Mouse (Mus musculus) hindbrain, embryonic 10.5 days (tissue): ENCODE measurements around the gene Il31ra. TPM values are rescaled to one million over a fixed set of nuclear protein-coding genes. Genes with fewer than 3 reads are reported as not detected.
"Not testable (repeated sequence)": the region's sequence is repeated elsewhere in the genome, so short reads cannot be mapped to it uniquely, and the experiment has no call there.

Experiments
- DNase-seq: peaks from one replicate; pipeline ENCODE4 v3.0.0-alpha.2; 2017; ENCODE audit warnings: low spot score
- H3K27ac ChIP-seq: fragments of 300-500 bp; sonication (generic); 2 replicates; pipeline ENCODE4 v1.5.1; 2016; ENCODE audit warnings: mild to moderate bottlenecking, moderate library complexity
- H3K27me3 ChIP-seq: fragments of 300-500 bp; sonication (generic); 2 replicates; pipeline ENCODE4 v1.6.1; 2016; ENCODE audit warnings: mild to moderate bottlenecking; ENCODE audit not compliant: poor library complexity, insufficient read depth, severe bottlenecking
- H3K36me3 ChIP-seq: fragments of 300-500 bp; sonication (generic); 2 replicates; pipeline ENCODE4 v1.6.1; 2016; ENCODE audit warnings: mild to moderate bottlenecking, moderate library complexity
- H3K4me1 ChIP-seq: fragments of 300-500 bp; sonication (generic); replicated peaks from 2 replicates; pipeline ENCODE4 v1.6.1; 2016; ENCODE audit warnings: mild to moderate bottlenecking
- H3K4me3 ChIP-seq: fragments of 300-500 bp; sonication (generic); 2 replicates; pipeline ENCODE4 v1.5.1; 2016; ENCODE audit warnings: mild to moderate bottlenecking, moderate library complexity
- H3K9me3 ChIP-seq: fragments of 300-500 bp; sonication (generic); 2 replicates; pipeline ENCODE4 v1.6.1; 2016; ENCODE audit warnings: mild to moderate bottlenecking, moderate library complexity
- WGBS: fragments of 180-500 bp; shearing (Covaris S2); methylation state at CpG from one replicate; pipeline ENCODE4 v1.1.7; 2016; 5-methylcytosine and 5-hydroxymethylcytosine counted together
- polyA plus RNA-seq: library from polyadenylated mRNA; unstranded; fragments of >200 nt; fragmentation: Nextera tagmentation; extraction: Ambion mirVana; gene quantifications from 2 replicates; pipeline ENCODE4 v1.2.1, GENCODE M21; 2016

Il31ra gene
- not detected in 2 replicates for polyA plus RNA-seq

DNA sequence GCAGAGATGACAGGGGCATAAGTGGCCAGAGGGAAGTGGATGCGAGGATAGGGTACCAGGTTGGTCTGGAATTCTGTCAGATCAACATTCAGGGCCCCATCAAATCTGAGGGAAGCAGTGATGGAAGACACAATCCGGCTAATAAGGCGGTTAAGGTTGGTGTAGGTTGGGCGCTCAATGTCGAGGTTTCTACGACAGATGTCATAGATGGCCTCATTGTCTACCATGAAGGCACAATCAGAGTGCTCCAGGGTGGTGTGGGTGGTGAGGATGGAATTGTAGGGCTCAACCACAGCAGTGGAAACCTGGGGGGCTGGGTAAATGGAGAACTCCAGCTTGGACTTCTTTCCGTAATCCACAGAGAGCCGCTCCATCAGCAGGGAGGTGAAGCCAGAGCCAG lies at the start of gene Il31ra:
Il31ra (minus strand) TSS at position 101 of the 400 bp plus-strand sequence.
- H3K9me3 ChIP-seq, H3K36me3 ChIP-seq, H3K4me3 ChIP-seq, DNase-seq, H3K27ac ChIP-seq, H3K27me3 ChIP-seq, H3K4me1 ChIP-seq: not testable (repeated sequence)
- 93% methylated on average over 6 of the region's 8 CpGs for WGBS

DNA sequence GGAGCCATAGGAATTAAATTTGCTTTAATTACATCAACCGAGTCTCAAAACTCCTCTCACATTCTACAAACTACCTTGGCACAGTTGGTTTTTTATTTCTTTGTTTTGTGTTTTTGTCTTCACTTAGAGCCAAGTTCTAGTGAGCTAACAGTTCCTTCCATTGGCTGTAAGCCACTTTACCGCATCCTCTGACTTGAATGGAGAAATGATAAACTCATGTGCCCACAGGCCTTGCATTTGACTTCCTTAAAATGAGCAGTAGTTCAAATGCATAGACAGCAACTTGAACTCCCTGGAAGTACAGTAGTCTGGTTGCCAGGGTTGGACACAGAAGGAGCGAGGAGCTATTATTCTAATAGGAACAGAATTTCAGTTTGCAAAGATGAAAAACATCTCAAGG lies 48.7 kb upstream of the Il31ra start:
- Histone ChIP-seq H3K4me3 (no peak overlapping the region), H3K9me3 (no peaks in the 10 kb centered on the region), H3K27ac (no peak overlapping the region), H3K36me3 (no peaks in the 10 kb centered on the region), H3K4me1 (no peaks in the 10 kb centered on the region), H3K27me3 (no peaks in the 10 kb centered on the region)
- WGBS = 95% methylated on average over 3 of the region's 3 CpGs
- no peak for DNase-seq

DNA sequence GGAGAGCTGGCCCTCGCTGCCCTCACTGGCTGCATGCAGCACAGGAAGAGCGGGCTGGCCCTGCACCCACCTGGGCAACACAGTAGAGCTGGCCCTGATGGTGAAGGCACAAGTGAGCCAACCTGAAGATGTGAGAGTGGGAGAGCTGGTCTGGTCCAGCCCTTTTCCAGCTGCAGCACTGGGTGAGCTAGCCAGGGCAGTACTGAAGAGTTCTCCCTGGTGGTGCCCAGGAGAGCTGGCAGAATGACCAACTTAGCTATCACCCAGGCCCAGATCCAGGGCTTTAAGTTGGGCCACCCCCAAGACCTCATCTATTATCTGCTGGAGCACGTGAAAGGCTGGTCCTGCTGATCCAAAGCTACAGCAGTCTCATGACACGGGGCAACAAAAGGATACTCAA lies 45.0 kb upstream of the Il31ra start:
- no peaks in the 10 kb centered on the region for H3K27me3 ChIP-seq
- no peak overlapping the region for H3K4me3 ChIP-seq
- 61% methylated on average over 4 of the region's 4 CpGs for WGBS
- no peaks in the 10 kb centered on the region for H3K4me1 ChIP-seq
- no peaks in the 10 kb centered on the region for H3K9me3 ChIP-seq
- no peak overlapping the region for H3K27ac ChIP-seq
- DNase-seq = no peak
- H3K36me3 ChIP-seq = no peaks in the 10 kb centered on the region

DNA sequence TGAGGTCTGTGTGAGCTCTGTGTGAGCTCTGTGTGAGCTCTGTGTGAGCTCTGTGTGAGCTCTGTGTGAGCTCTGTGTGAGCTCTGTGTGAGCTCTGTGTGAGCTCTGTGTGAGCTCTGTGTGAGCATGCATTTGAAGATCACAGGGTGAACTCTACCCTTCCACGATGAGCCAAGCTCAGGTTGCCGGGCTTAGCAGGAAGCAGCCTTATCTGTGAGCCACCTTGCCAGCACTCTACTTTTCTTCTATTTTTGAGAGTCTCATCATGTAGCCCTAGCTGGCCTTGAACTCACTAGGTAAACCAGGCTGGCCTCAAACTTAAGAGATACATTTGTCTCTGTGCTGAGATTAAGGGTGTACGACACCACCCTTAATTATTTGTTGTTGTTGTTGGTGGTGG lies 42.3 kb upstream of the Il31ra start:
- Histone ChIP-seq H3K4me1 (no peaks in the 10 kb centered on the region), H3K27ac (no peak overlapping the region), H3K4me3 (no peak overlapping the region), H3K36me3 (no peaks in the 10 kb centered on the region), H3K27me3 (no peaks in the 10 kb centered on the region), H3K9me3 (no peaks in the 10 kb centered on the region)
- no peak for DNase-seq
- WGBS = 48% methylated on average over 3 of the region's 3 CpGs

DNA sequence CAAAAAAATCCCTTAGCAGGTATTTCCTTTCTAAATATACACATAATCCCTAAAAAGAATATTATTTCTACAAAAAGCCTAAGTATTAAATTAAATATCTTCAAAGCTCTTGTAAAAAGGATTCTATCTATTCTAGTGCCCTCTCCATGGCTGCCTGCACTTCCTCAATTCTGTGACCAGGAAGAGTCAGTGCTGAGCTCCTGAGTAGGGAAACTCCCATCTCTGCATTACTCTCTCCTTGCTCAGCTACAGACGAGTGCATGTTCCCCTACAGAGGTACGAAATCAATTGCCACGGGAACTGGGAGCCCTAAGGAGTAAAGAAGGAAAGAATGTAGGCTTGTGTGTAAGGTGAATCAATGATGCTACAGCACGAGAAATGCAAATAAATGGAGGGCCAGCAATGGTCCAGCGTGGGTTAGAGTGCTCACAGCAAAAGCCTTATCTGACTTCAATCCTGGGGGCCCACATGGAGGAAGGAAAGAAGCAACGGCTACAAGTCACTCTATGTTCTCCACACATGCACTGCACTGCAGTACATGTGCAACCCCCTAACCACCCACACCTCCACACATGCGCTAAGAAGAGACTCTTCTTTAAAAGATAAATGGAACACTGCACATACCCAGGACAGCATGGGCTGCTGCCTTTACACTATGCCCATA lies 41.1 kb upstream of the Il31ra start:
- Histone ChIP-seq H3K36me3 (no peaks in the 10 kb centered on the region), H3K4me1 (no peaks in the 10 kb centered on the region), H3K27ac (no peak overlapping the region), H3K9me3 (no peaks in the 10 kb centered on the region), H3K4me3 (no peak overlapping the region), H3K27me3 (no peaks in the 10 kb centered on the region)
- WGBS = 64% methylated on average over 7 of the region's 7 CpGs
- DNase-seq = no peak

DNA sequence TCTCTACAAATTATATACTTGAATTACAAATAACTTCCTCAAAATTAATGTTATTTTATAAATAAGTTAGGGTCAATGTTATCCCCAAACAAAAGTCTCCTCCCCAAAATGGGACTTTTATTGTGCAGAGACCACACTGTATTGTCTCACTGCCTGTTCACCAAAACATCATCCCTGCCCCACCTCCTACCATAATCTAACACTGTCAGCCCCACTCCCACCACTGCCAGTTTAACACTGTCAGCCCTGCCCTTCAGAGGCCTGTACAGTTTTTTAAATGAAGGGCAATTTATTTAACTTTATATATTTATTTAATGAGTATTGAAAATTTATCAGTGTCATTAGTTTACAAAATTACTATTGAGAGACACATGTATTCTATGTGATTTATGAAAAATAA lies 31.4 kb upstream of the Il31ra start:
- Histone ChIP-seq H3K4me3 (no peak overlapping the region), H3K4me1 (no peaks in the 10 kb centered on the region), H3K36me3 (no peaks in the 10 kb centered on the region), H3K27me3 (no peaks in the 10 kb centered on the region), H3K9me3 (no peaks in the 10 kb centered on the region), H3K27ac (no peak overlapping the region)
- no peak for DNase-seq

DNA sequence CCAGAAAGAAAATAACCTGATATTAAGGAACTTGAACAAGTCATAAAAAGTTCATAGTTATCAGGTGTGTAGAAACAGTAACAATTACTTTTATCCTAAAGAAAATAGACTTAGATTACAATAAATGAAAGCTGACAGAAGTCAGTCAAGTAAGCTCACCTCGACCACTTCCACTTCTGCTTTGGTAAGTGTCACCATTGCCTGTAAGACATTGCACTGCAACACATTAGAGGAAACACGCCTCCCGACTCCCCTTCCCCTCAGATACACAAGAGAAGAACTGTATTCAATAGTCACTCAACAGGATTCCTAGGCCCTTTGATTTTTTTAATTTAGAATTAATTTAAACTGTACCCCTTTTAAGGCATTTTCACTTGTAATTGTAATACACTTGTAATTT lies 30.5 kb upstream of the Il31ra start:
- WGBS = 79% methylated on average over 3 of the region's 3 CpGs
- H3K4me1 ChIP-seq = no peaks in the 10 kb centered on the region
- no peak overlapping the region for H3K27ac ChIP-seq
- H3K36me3 ChIP-seq = no peaks in the 10 kb centered on the region
- DNase-seq = no peak
- H3K27me3 ChIP-seq = no peaks in the 10 kb centered on the region
- H3K4me3 ChIP-seq = no peak overlapping the region
- H3K9me3 ChIP-seq = no peaks in the 10 kb centered on the region

DNA sequence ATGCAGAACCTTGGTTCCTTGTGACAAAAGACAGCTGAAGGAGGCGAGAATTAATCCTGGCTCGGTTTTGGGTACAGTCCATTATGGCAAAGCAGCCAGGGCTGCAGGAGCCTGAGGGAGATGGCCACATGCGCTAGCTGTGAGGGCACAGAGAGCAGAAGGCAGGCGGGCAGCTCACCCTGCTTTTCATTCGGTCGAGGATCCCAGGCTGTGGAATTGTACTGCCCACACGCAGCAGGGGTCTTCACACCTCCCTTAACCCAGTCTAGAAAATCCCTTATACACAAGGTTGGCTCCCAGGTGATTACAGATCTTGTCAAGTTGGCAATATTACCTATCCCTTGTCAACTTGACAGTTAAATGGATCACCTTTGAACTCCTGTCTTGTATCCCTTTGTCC lies 29.5 kb upstream of the Il31ra start:
- Histone ChIP-seq H3K4me1 (no peaks in the 10 kb centered on the region), H3K36me3 (no peaks in the 10 kb centered on the region), H3K9me3 (no peaks in the 10 kb centered on the region), H3K27ac (no peak overlapping the region), H3K27me3 (no peaks in the 10 kb centered on the region), H3K4me3 (no peak overlapping the region)
- WGBS = 57% methylated on average over 7 of the region's 7 CpGs
- DNase-seq = no peak

DNA sequence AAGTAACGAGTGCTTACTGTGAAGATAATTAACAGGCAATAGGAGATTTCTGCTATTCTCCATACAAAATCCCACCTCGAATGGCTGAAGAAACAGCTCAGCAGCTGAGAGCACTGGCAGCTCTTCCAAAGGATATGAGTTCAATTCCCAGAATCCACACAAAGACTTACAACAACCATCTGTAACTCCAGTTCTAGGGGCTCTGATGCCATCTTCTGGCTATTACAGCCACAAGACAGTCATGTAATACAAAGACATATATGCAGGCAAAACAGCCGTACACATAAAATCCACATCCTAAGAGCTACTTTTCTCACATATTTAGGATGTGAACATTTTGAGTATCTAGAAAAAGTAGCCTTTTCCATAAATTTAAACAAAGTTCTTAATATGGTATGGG lies 27.4 kb upstream of the Il31ra start:
- Histone ChIP-seq H3K4me1 (no peaks in the 10 kb centered on the region), H3K27ac (no peak overlapping the region), H3K4me3 (no peak overlapping the region), H3K36me3 (no peaks in the 10 kb centered on the region), H3K9me3 (no peaks in the 10 kb centered on the region), H3K27me3 (no peaks in the 10 kb centered on the region)
- DNase-seq = no peak
- WGBS = 86% methylated on average over 3 of the region's 3 CpGs

DNA sequence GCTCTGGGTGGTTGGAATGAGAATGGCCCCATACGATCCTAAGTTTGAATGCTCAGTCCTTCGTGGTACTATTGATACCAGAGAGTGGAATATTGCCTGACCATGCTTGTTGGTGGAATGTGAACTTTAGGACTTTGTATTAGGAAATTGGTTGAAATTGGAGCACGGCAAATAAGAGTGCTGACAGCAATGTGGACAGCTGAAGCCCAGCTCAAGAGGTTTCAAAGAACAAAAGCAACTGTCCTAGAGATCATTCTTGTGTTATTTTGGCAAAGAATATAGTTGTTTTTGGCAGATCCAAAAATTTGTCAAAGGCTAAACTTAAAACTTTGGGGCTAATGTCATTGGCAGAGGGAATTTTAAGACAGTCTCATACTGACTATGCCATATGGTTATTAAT lies 14.4 kb upstream of the Il31ra start:
- 93% methylated on average over 3 of the region's 3 CpGs for whole genome bisulfite sequencing
- Histone ChIP-seq H3K36me3 (no peaks in the 10 kb centered on the region), H3K27me3 (no peaks in the 10 kb centered on the region), H3K27ac (no peak overlapping the region), H3K9me3 (no peaks in the 10 kb centered on the region), H3K4me3 (no peak overlapping the region), H3K4me1 (no peaks in the 10 kb centered on the region)
- DNase-seq = no peak

DNA sequence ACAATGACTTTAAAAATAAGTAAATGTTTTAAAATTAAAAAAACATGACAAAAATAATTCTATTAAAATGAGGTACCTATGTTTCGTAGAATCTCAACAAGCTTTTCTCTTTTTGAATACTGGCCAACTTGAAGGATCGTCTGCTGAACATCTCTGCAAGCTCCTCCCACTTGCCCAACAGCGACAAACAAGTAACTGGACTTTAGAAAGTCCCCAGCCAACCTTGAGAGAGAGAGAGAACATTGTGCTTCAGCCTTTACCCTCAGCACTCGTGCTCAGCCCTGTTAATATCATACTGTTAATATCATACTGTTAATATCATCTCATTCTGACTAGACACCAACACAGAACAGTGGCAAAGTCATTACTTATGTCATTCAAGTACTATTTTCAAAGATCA lies 10.3 kb upstream of the Il31ra start:
- no peaks in the 10 kb centered on the region for H3K36me3 ChIP-seq
- DNase-seq = no peak
- no peaks in the 10 kb centered on the region for H3K4me1 ChIP-seq
- H3K27ac ChIP-seq = no peak overlapping the region
- no peak overlapping the region for H3K4me3 ChIP-seq
- no peaks in the 10 kb centered on the region for H3K27me3 ChIP-seq
- 76% methylated on average over 4 of the region's 4 CpGs for WGBS
- no peaks in the 10 kb centered on the region for H3K9me3 ChIP-seq

DNA sequence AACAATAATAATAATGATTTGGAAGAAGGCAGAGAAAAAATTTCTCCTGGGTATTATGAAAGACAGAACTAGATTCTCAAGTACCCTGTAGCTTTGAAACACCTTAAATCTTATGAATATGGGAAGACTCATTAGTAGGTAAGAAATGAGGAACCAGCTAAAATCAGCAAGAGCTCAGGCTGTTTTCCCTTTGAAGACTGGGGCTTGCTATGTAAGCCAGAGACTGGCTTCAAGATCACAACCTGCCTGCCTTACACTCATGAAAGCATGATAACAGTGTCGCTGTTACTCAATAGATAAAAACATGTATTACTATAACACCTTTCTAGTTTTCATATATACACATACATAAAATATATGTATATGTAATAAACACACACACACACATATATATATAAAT lies 9.7 kb upstream of the Il31ra start:
- no peaks in the 10 kb centered on the region for H3K36me3 ChIP-seq
- H3K4me3 ChIP-seq = no peak overlapping the region
- H3K4me1 ChIP-seq = no peaks in the 10 kb centered on the region
- no peak for DNase-seq
- H3K27me3 ChIP-seq = no peaks in the 10 kb centered on the region
- no peaks in the 10 kb centered on the region for H3K9me3 ChIP-seq
- H3K27ac ChIP-seq = no peak overlapping the region
- WGBS = 92% methylated on average over 1 of the region's 1 CpGs

DNA sequence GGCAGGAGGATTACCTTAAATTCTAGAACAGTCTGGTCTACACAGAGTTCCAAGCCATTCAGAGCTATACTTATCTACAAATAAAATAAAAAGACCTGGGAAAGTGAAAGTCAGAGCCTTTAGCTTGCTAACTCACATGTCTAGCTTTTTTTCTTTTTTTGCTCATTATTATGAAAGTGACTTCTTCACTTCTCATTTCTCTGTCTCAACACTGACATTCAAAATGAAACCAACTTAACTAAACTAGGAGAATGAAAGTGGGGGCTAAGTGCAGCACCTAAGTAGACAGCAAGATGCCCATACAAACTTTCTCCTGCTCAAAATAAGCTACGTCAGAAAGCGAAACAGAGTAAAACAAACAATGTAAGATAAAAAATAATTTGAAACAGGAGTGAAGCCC lies 8.4 kb upstream of the Il31ra start:
- H3K27me3 ChIP-seq = no peaks in the 10 kb centered on the region

DNA sequence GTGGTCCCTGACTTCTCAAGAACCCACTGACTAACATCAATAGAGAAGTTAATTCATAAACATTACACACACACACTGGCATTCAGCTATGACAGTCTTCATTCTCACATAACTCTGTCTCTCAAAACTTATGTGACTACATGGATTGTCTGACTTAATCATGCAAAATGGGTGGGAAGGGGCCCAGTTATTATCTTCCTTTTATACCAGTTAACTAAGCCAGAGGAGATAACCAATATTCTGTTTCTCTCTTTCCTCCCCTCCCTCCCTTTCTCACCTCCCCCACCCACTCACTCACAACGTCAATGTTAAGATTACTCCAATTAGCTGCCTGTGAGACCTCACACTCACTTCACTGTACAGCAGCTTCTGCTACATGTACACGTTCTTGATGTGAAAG lies 3.9 kb downstream of the Il31ra start:
- Histone ChIP-seq H3K27ac (no peak overlapping the region), H3K27me3 (no peaks in the 10 kb centered on the region), H3K4me3 (no peak overlapping the region), H3K9me3 (no peaks in the 10 kb centered on the region), H3K36me3 (no peaks in the 10 kb centered on the region), H3K4me1 (no peaks in the 10 kb centered on the region)
- WGBS = 75% methylated on average over 2 of the region's 2 CpGs
- DNase-seq = no peak

More for the DNA sequence above, 8.4 kb upstream of the Il31ra start:
- H3K36me3 ChIP-seq = no peaks in the 10 kb centered on the region
- H3K4me3 ChIP-seq = no peak overlapping the region
- no peak for DNase-seq
- H3K9me3 ChIP-seq = no peaks in the 10 kb centered on the region
- no peaks in the 10 kb centered on the region for H3K4me1 ChIP-seq
- H3K27ac ChIP-seq = no peak overlapping the region
- WGBS = 87% methylated on average over 2 of the region's 2 CpGs
